Mouse (Mus musculus): ENCODE measurements around the gene Grm2.
"Not testable (repeated sequence)": the region's sequence is repeated elsewhere in the genome, so short reads cannot be mapped to it uniquely, and the experiment has no call there.

GRCm38 (mm10) chr9:106627796-106628195 lies 28.1 kb downstream of the Grm2 start:
- TF ChIP-seq CTCF (IDR thresholded peaks at IDR 0.05); POLR2A (IDR thresholded peaks at IDR 0.05; ENCODE audit: insufficient read depth, low read depth, low read length): not testable (repeated sequence)

Measured in heart, adult 2 months (tissue).